In genomic region chr14:118656036-118656435, GRCm38 (mm10) we compare ENCODE assay signal across 22 mouse cellular contexts. TPM values are rescaled to one million over a fixed set of nuclear protein-coding genes. Genes with fewer than 3 reads are reported as not detected.
DNase-seq lines count a peak whose midpoint lies in the region; ATAC-seq and TF ChIP-seq lines count a peak whose summit lies in the region.
"Had no signal": no experiment of that assay in that cellular context is flagged by ENCODE, and none has a peak within 500 bp of the region (broad histone marks: within the 10 kb centered on the region; RNA-seq: fewer than 3 reads in every experiment).

No protein-coding gene starts in this region.

- no peak overlapping the region for H3K27ac ChIP-seq in liver, embryonic 13.5 days
- no peak overlapping the region for H3K27ac ChIP-seq in liver, postnatal 0 days (ENCODE audit: low read depth)
- H3K27ac ChIP-seq in brown adipose tissue, adult 24 weeks (replicated peaks; ENCODE audit: low read depth, low read length) = 0 out of 2 replicates have a peak overlapping the region, but pooled peaks have one; percentile 5
- H3K27ac ChIP-seq: embryonic facial prominence, embryonic 15.5 days; intestine, embryonic 15.5 days; layer of hippocampus, adult 2 months; limb, embryonic 12.5 days had no signal

- no peaks in the 10 kb centered on the region for H3K9me3 ChIP-seq in liver, embryonic 13.5 days (replicated peaks)
- H3K9me3 ChIP-seq in liver, postnatal 0 days (ENCODE audit: low read length) = no peaks in the 10 kb centered on the region
- H3K9me3 ChIP-seq: embryonic facial prominence, embryonic 15.5 days; hindbrain, embryonic 10.5 days; intestine, embryonic 15.5 days; limb, embryonic 12.5 days had no signal

- no peak for ATAC-seq in liver, embryonic 13.5 days (ENCODE audit: low read depth)
- no peak for ATAC-seq in liver, postnatal 0 days
- ATAC-seq: activated CD4-positive, CD25-positive, alpha-beta regulatory T cell, adult 4 months; forebrain, embryonic 14.5 days; hindbrain, embryonic 16.5 days; intestine, embryonic 15.5 days had no signal

- no peak for TF ChIP-seq EP300 in liver, postnatal 0 days (IDR thresholded peaks at IDR 0.05; ENCODE audit: low read depth)

- H3K36me3 ChIP-seq in liver, embryonic 13.5 days = no peaks in the 10 kb centered on the region
- H3K36me3 ChIP-seq in liver, postnatal 0 days (replicated peaks; ENCODE audit: insufficient read depth, low read length) = no peaks in the 10 kb centered on the region
- H3K36me3 ChIP-seq: embryonic facial prominence, embryonic 15.5 days; intestine, embryonic 15.5 days; limb, embryonic 12.5 days had no signal

- H3K27me3 ChIP-seq in liver, embryonic 13.5 days = no peaks in the 10 kb centered on the region
- no peaks in the 10 kb centered on the region for H3K27me3 ChIP-seq in liver, postnatal 0 days (ENCODE audit: insufficient read depth, low read length)
- H3K27me3 ChIP-seq: embryonic facial prominence, embryonic 15.5 days; intestine, embryonic 15.5 days; limb, embryonic 12.5 days had no signal

- TF ChIP-seq CTCF in liver, postnatal 0 days (IDR thresholded peaks at IDR 0.05; ENCODE audit: low read depth) = no peak

- whole genome bisulfite sequencing in liver, embryonic 13.5 days (ENCODE audit: insufficient replicate concordance) = 67% methylated on average over 7 of the region's 7 CpGs
- 69% methylated on average over 7 of the region's 7 CpGs for WGBS in liver, postnatal 0 days (ENCODE audit: insufficient replicate concordance)

- H3K4me2 ChIP-seq in liver, embryonic 13.5 days = no peak overlapping the region
- no peak overlapping the region for H3K4me2 ChIP-seq in liver, postnatal 0 days (ENCODE audit: low read depth, low read length)
- H3K4me2 ChIP-seq: embryonic facial prominence, embryonic 15.5 days; heart, embryonic 11.5 days; intestine, embryonic 15.5 days; limb, embryonic 12.5 days had no signal

- DNase-seq in liver, embryonic 13.5 days = no peak
- DNase-seq in liver, postnatal 0 days = no peak
- DNase-seq in 416B (ENCODE audit: low read depth) = peak; percentile 49
- DNase-seq in lung, postnatal 4 days = peak; percentile 20 to 25
- DNase-seq in adrenal gland, postnatal 36 days = no peak
- no peak for DNase-seq in thymus, postnatal 10 days (ENCODE audit: low spot score in 2 of 2)
- DNase-seq: adrenal gland, postnatal 10 days; cerebellum, adult 9-11 months; gastrocnemius, postnatal 10 days; kidney, adult 8-10 months; kidney, postnatal 14 days; thymus, postnatal 36 days had no signal

- no peak overlapping the region for H3K4me3 ChIP-seq in liver, embryonic 13.5 days (replicated peaks)
- H3K4me3 ChIP-seq in liver, postnatal 0 days (ENCODE audit: low read depth, low read length) = no peak overlapping the region
- no peak overlapping the region for H3K4me3 ChIP-seq in brown adipose tissue, adult 24 weeks (ENCODE audit: insufficient read depth, low read depth, low read length)
- H3K4me3 ChIP-seq: embryonic facial prominence, embryonic 15.5 days; hindbrain, embryonic 10.5 days; intestine, embryonic 15.5 days; layer of hippocampus, adult 2 months; limb, embryonic 12.5 days had no signal

- H3K4me1 ChIP-seq in liver, embryonic 13.5 days (replicated peaks) = peaks cover 48% of the 10 kb centered on the region
- peaks cover 7% of the 10 kb centered on the region for H3K4me1 ChIP-seq in liver, postnatal 0 days (ENCODE audit: insufficient read depth)
- H3K4me1 ChIP-seq in brown adipose tissue, adult 24 weeks (ENCODE audit: control insufficient read depth, insufficient read depth, insufficient read length, low read length) = peaks cover 21% of the 10 kb centered on the region
- H3K4me1 ChIP-seq: embryonic facial prominence, embryonic 15.5 days had no signal

- 0 out of 2 replicates have a peak overlapping the region, but pooled peaks have one; percentile 10 for H3K9ac ChIP-seq in liver, embryonic 13.5 days
- no peak overlapping the region for H3K9ac ChIP-seq in liver, postnatal 0 days (replicated peaks)
- H3K9ac ChIP-seq: embryonic facial prominence, embryonic 15.5 days; intestine, embryonic 15.5 days; limb, embryonic 12.5 days had no signal

RNA-seq across cellular contexts. Expression of gene Abcc4, which starts 50.0 kb away (rescaled TPM):
- polyA plus RNA-seq in liver, embryonic 13.5 days (2015; fragmentation: Nextera tagmentation; extraction: Ambion mirVana) = 1.7 and 2.4 TPM in 2 replicates
- 1.1 and 1.2 TPM in 2 replicates for polyA plus RNA-seq in liver, postnatal 0 days (2015; fragmentation: Nextera tagmentation; extraction: Ambion mirVana)
- 4.1 and 6.8 TPM in 2 replicates for polyA plus RNA-seq in brown adipose tissue, adult 24 weeks (2012; ENCODE audit: insufficient read depth, insufficient read length, missing spikeins)
- total RNA-seq in adrenal gland, postnatal 36 days (2021) = 10 to 100 TPM; 15.1 to 21.0 TPM

Comparison
In these comparisons a context has a peak if more than half of its experiments do, and no peak if none do; other contexts are left out.
1. DNase-seq: peak in 416B (single experiment) and lung, postnatal 4 days (2 of 2); none in liver, embryonic 13.5 days (single experiment), liver, postnatal 0 days (single experiment), adrenal gland, postnatal 36 days (0 of 2) and thymus, postnatal 10 days (0 of 2).